Mouse (Mus musculus) hindbrain, embryonic 14.5 days (tissue): Measurements from ENCODE around the gene Phlda3. TPM values are rescaled to one million over a fixed set of nuclear protein-coding genes. Genes with fewer than 3 reads are reported as not detected.

ENCODE experiments used
- ATAC-seq: fragments of 200-750 bp; cut with Nextera tagmentation; 2 replicates; pipeline ENCODE4 v1.8.0; 2017; ENCODE audit warnings: moderate number of reproducible peaks, mild to moderate bottlenecking, moderate TSS enrichment, moderate library complexity; ENCODE audit not compliant: low FRiP score
- DNase-seq: peaks from one replicate; pipeline ENCODE4 v3.0.0-alpha.2; 2015; ENCODE audit warnings: low spot score
- H3K27ac ChIP-seq: fragments of 300-500 bp; sonication (generic); 2 replicates; pipeline ENCODE4 v1.5.1; 2014; ENCODE audit warnings: mild to moderate bottlenecking, moderate library complexity
- H3K27me3 ChIP-seq: fragments of 300-500 bp; sonication (generic); 2 replicates; pipeline ENCODE4 v1.6.1; 2014; ENCODE audit warnings: mild to moderate bottlenecking, low read length, mixed read lengths; ENCODE audit not compliant: control insufficient read depth, insufficient read depth
- H3K36me3 ChIP-seq: fragments of 300-500 bp; sonication (generic); replicated peaks from 2 replicates; pipeline ENCODE4 v1.6.1; 2014; ENCODE audit not compliant: control insufficient read depth, insufficient read depth
- H3K4me1 ChIP-seq: fragments of 300-500 bp; sonication (generic); replicated peaks from 2 replicates; pipeline ENCODE4 v1.6.1; 2014; ENCODE audit warnings: antibody characterized with exemption, low read length, mixed read lengths; ENCODE audit not compliant: control insufficient read depth, insufficient read depth
- H3K4me2 ChIP-seq: fragments of 300-500 bp; sonication (generic); replicated peaks from 2 replicates; pipeline ENCODE4 v1.6.1; 2014; ENCODE audit warnings: mild to moderate bottlenecking, moderate library complexity
- H3K4me3 ChIP-seq: fragments of 300-500 bp; sonication (generic); replicated peaks from 2 replicates; pipeline ENCODE4 v1.5.1; 2014; ENCODE audit warnings: mild to moderate bottlenecking, low read length
- H3K9ac ChIP-seq: fragments of 300-500 bp; sonication (generic); 2 replicates; pipeline ENCODE4 v1.6.1; 2014
- H3K9me3 ChIP-seq: fragments of 300-500 bp; sonication (generic); 2 replicates; pipeline ENCODE4 v1.6.1; 2016; ENCODE audit warnings: low read length; ENCODE audit not compliant: control insufficient read depth
- WGBS: fragments of 180-500 bp; shearing (Covaris S2); extraction: QIAGEN DNeasy Blood & Tissue Kit; methylation state at CpG from one replicate; pipeline ENCODE4 v1.1.7; 2014; 5-methylcytosine and 5-hydroxymethylcytosine counted together
- polyA plus RNA-seq: library from polyadenylated mRNA; unstranded; fragments of >200 nt; fragmentation: Nextera tagmentation; extraction: Ambion mirVana; gene quantifications from 2 replicates; pipeline ENCODE4 v1.2.1, GENCODE M21; 2014

Phlda3 gene
- polyA plus RNA-seq, 1 experiment from 2014 or later, result 38.5 TPM

- Histone ChIP-seq H3K4me3 (no peak overlapping the region), H3K4me1 (peaks cover 5% of the 10 kb centered on the region; the same call in 1 of the 2 replicates), H3K9me3 (no peaks in the 10 kb centered on the region), H3K27me3 (0 out of 2 replicates have a peak, but pooled peaks cover 16% of the 10 kb centered on the region), H3K36me3 (no peaks in the 10 kb centered on the region), H3K4me2 (no peak overlapping the region), H3K9ac (no peak overlapping the region), H3K27ac (no peak overlapping the region)
- no peak for DNase-seq
- no peak for ATAC-seq
- WGBS, result 85% methylated on average over 1 of the region's 1 CpGs
Observed at GRCm38 (mm10) chr1:135798492-135798891, 32.6 kb downstream of the Phlda3 start.

DNA sequence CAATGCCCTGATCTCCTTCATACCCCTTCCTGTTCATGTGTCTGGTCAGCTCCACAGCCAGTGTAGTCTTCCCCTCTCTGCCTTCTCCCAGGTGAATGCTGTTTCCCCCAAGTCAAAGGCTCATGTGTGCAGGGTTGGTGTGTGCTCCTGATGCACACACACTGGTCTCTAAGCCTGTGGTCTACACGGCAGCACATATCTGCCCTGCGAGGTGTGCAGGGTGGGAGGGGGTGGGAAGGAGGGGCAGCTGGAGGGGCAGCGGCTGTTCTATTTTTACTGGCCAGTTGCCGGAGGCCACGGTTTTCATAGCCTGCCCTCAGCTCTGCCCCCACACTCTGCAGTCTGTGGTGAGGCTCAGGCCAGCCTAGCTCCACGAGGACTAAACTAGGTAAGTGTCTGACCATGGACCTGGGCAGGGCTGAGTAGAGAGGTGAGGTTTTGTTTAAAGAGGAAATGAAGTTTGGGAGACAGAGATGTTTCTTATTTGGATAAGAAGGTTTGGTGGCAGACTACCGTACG is 33.2 kb downstream of the Phlda3 start:
- Histone ChIP-seq H3K27ac (no peak overlapping the region), H3K9ac (no peak overlapping the region), H3K27me3 (0 out of 2 replicates have a peak, but pooled peaks cover 9% of the 10 kb centered on the region), H3K9me3 (no peaks in the 10 kb centered on the region), H3K4me1 (no peaks in the 10 kb centered on the region), H3K36me3 (no peaks in the 10 kb centered on the region), H3K4me2 (no peak overlapping the region), H3K4me3 (no peak overlapping the region)
- 70% methylated on average over 8 of the region's 8 CpGs for WGBS
- DNase-seq (no peak), ATAC-seq (no peak)

DNA sequence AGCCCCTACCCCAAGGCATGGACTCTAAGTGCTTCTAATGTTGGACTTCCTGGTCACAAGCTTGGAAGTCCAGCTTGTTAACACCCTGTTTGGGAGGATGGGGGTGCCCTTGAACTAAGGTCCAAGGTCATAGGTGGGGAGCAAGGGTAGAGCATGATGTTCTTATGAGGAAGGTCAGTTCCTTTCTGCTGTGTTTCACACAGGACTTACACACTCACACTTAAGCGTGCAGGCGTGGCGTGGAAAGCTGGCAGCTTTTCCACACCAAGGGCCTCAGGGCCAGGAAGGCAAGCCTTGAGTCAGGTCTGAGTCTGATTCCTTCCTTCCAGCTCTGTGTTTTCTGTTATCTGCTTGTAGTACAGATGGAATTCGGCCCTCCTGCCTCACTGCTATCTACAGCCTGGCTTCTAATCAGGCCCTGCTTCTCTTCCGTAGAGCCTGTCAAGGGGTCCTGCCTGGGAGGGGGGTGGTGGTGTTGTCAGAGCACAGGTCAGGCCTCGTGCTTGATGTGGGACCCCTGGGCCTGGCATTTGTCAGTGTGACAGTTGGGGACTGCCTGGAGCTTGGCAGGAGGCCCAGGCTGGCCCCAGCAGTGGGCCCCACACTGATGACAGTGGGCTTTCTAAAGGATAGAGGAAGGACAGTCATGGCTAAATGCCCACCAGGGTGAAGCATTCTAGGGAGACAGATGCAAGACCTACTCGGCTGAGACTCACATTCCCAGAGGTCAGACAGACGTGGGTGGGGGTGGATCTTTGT is 34.5 kb downstream of the Phlda3 start:
- no peaks in the 10 kb centered on the region for H3K36me3 ChIP-seq
- no peak overlapping the region for H3K4me2 ChIP-seq
- WGBS, result 45% methylated on average over 8 of the region's 8 CpGs
- 0 out of 2 replicates have a peak overlapping the region, but pooled peaks have one; percentile 16 for H3K9ac ChIP-seq
- no peaks in the 10 kb centered on the region for H3K4me1 ChIP-seq
- H3K27ac ChIP-seq, result no peak overlapping the region
- no peaks in the 10 kb centered on the region for H3K27me3 ChIP-seq
- H3K9me3 ChIP-seq, result no peaks in the 10 kb centered on the region
- ATAC-seq (peak; percentile 67; the same call in 1 of the 2 replicates), DNase-seq (no peak)
- no peak overlapping the region for H3K4me3 ChIP-seq

DNA sequence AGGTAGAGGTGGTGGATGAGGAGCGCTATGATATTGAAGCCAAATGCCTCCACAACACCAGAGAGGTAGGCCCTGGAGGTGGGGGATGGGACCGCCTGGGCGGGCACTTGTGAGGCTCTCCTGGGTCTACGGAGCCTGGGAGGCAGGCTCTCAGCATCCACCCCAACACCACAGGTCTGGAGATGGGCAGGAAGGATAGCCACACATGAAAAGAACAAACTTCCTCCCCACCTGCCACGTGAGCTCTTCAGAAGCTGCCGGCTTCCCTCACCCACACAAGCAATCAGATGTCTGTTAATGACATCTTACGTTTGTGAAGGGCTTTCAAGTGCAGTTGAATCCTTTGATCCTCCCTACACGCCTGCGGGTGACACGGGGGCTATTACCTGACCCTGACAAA is 41.6 kb downstream of the Phlda3 start:
- Histone ChIP-seq H3K4me2 (no peak overlapping the region), H3K36me3 (no peaks in the 10 kb centered on the region), H3K9ac (no peak overlapping the region), H3K27me3 (no peaks in the 10 kb centered on the region), H3K27ac (no peak overlapping the region), H3K4me1 (no peaks in the 10 kb centered on the region), H3K9me3 (no peaks in the 10 kb centered on the region), H3K4me3 (no peak overlapping the region)
- 64% methylated on average over 10 of the region's 10 CpGs for WGBS
- no peak for ATAC-seq
- DNase-seq, result no peak

GRCm38 (mm10) chr1:135810180-135810579 is 44.3 kb downstream of the Phlda3 start:
- no peak overlapping the region for H3K27ac ChIP-seq
- 91% methylated on average over 2 of the region's 2 CpGs for WGBS

GRCm38 (mm10) chr1:135811016-135811646 is 45.2 kb downstream of the Phlda3 start:
- 39% methylated on average over 7 of the region's 7 CpGs for WGBS
- H3K27ac ChIP-seq, result no peak overlapping the region
- no peaks in the 10 kb centered on the region for H3K4me1 ChIP-seq
- H3K9ac ChIP-seq, result no peak overlapping the region
- no peak overlapping the region for H3K4me3 ChIP-seq
- H3K27me3 ChIP-seq, result peaks cover 8% of the 10 kb centered on the region
- ATAC-seq (0 out of 2 replicates have a peak, but pooled peaks have one; percentile 64), DNase-seq (peak; percentile 84)
- no peaks in the 10 kb centered on the region for H3K9me3 ChIP-seq
- no peaks in the 10 kb centered on the region for H3K36me3 ChIP-seq
- no peak overlapping the region for H3K4me2 ChIP-seq

More at GRCm38 (mm10) chr1:135810180-135810579, 44.3 kb downstream of the Phlda3 start:
- no peaks in the 10 kb centered on the region for H3K9me3 ChIP-seq
- no peak overlapping the region for H3K9ac ChIP-seq
- no peaks in the 10 kb centered on the region for H3K27me3 ChIP-seq
- no peak overlapping the region for H3K4me3 ChIP-seq
- ATAC-seq, result no peak
- no peaks in the 10 kb centered on the region for H3K4me1 ChIP-seq
- DNase-seq, result no peak
- no peaks in the 10 kb centered on the region for H3K36me3 ChIP-seq
- H3K4me2 ChIP-seq, result no peak overlapping the region

DNA sequence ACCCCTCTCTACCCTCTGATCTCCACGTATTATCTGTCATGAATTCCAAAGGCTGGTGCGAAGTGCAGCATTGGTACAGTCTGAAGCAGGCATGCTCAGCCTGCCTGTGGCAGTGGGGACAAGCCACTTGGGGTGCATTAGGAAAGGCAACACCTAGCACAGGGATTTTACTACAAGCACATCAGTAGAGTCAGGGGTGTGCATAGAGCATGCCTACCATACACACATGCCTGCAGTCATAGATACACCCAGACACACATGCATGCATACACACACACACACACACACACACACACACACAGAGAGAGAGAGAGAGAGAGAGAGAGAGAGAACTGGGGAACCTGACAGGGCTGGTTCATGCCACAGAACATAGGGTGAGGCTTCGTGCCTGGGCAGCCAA is 46.3 kb downstream of the Phlda3 start:
- Histone ChIP-seq H3K9me3 (no peaks in the 10 kb centered on the region), H3K27ac (no peak overlapping the region), H3K36me3 (no peaks in the 10 kb centered on the region), H3K4me3 (no peak overlapping the region), H3K4me1 (no peaks in the 10 kb centered on the region), H3K4me2 (no peak overlapping the region), H3K9ac (no peak overlapping the region), H3K27me3 (peaks cover 19% of the 10 kb centered on the region)
- WGBS, result 94% methylated on average over 3 of the region's 3 CpGs
- DNase-seq (no peak), ATAC-seq (0 out of 2 replicates have a peak, but pooled peaks have one; percentile 18)

DNA sequence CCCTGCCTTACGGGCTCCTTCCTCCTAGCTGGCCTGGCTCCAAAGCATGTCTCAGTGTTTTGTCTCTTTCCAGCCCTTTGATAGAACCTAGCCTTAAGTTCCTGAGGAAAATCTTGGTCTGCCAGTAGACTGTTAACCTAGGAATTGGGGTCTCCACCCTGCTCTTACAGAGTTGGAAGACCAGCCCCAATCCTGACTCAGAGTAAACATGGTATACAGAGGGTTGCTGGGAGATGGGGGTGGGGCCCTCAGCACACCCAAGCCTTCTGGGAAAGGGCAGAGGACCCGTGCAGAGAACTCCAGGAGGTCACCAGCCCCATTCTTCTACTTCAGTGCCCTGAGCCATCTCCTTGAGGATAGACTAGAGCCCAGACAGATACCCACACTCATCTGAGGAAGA is 46.7 kb downstream of the Phlda3 start:
- Histone ChIP-seq H3K27me3 (peaks cover 23% of the 10 kb centered on the region), H3K9ac (no peak overlapping the region), H3K4me2 (no peak overlapping the region), H3K4me3 (no peak overlapping the region), H3K27ac (no peak overlapping the region), H3K9me3 (no peaks in the 10 kb centered on the region), H3K4me1 (no peaks in the 10 kb centered on the region), H3K36me3 (no peaks in the 10 kb centered on the region)
- DNase-seq (no peak), ATAC-seq (no peak)
- WGBS, result 46% methylated on average over 2 of the region's 2 CpGs

DNA sequence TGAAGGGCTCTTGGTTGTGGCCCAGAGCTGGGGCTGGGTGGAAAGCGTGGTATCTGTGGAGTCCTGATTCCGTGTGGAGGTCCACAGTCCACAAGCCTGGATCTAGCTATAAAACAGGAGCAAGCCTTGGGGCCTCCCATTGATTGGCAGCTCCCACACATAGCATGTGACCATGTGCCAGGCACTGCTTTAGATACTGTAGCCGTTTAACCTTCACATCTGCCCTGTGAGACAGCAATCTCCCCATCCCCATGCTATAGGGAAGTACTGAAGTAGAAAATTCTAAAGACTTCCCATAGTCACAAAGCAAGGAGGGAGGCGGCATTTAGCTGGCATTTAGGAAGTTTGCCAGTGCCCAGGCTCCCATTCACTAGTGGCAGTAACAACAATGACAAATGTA is 47.2 kb downstream of the Phlda3 start:
- ATAC-seq, result no peak; the same call in 1 of the 2 replicates

More for the DNA sequence above, 47.2 kb downstream of the Phlda3 start:
- Histone ChIP-seq H3K36me3 (no peaks in the 10 kb centered on the region), H3K4me2 (no peak overlapping the region), H3K27ac (no peak overlapping the region), H3K9me3 (no peaks in the 10 kb centered on the region), H3K9ac (no peak overlapping the region), H3K4me3 (no peak overlapping the region), H3K4me1 (peaks cover 2% of the 10 kb centered on the region; the same call in 1 of the 2 replicates), H3K27me3 (peaks cover 28% of the 10 kb centered on the region)
- no peak for DNase-seq
- 59% methylated on average over 4 of the region's 4 CpGs for WGBS
